Mouse (Mus musculus): ENCODE results near the gene Nup85.

Gene Nup85

GRCm38 (mm10) chr11:115552783-115553182 lies 11.5 kb upstream of the Nup85 start:
- Histone ChIP-seq H3K36me3 (ENCODE audit: insufficient read depth, low read length) (no peaks in the 10 kb centered on the region), H3K4me3 (replicated peaks; ENCODE audit: low read length) (no peak overlapping the region), H3K27me3 (ENCODE audit: insufficient read depth, low read length) (no peaks in the 10 kb centered on the region), H3K4me1 (replicated peaks; ENCODE audit: low read depth, low read length) (peaks cover 27% of the 10 kb centered on the region), H3K9me3 (ENCODE audit: low read length) (no peaks in the 10 kb centered on the region)
- TF ChIP-seq CTCF (conservative IDR thresholded peaks at IDR 0.05; ENCODE audit: low read length) (peak; percentile 46), NANOG (IDR thresholded peaks at IDR 0.05; ENCODE audit: borderline replicate concordance, low read length) (no peak)

- Histone ChIP-seq H3K36me3 (ENCODE audit: insufficient read depth, low read length) (no peaks in the 10 kb centered on the region), H3K4me3 (replicated peaks; ENCODE audit: low read length) (peak overlapping the region; percentile 52), H3K9me3 (ENCODE audit: low read length) (no peaks in the 10 kb centered on the region), H3K27me3 (ENCODE audit: insufficient read depth, low read length) (no peaks in the 10 kb centered on the region), H3K4me1 (replicated peaks; ENCODE audit: low read depth, low read length) (peaks cover 42% of the 10 kb centered on the region)
- TF ChIP-seq NANOG (IDR thresholded peaks at IDR 0.05; ENCODE audit: borderline replicate concordance, low read length) = no peak
These were observed 8.5 kb upstream of the Nup85 start for GRCm38 (mm10) chr11:115555717-115556116.

DNA sequence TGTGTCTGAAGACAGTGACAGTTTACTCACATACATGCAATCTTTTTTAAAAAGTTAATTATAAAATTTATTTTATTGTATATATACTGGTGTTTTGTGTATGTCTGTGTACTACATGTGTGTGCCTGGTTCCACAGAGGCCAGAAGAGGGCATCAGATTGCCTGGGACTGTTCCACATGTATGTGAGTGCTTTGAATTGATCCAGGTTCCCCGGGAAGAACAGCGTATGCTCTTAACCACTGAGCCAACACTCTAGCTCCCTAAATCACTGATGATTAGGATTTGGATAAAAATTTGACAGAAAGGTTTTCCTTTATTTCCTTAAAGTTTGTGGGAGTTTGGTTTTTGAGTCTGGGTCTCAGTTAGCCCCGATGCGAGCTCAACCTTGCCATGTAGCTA lies 828 bp upstream of the Nup85 start:
- TF ChIP-seq CTCF (conservative IDR thresholded peaks at IDR 0.05; ENCODE audit: low read length) (no peak), POU5F1 (IDR thresholded peaks at IDR 0.05; ENCODE audit: borderline replicate concordance, low read length) (no peak), NANOG (IDR thresholded peaks at IDR 0.05; ENCODE audit: borderline replicate concordance, low read length) (no peak)
- Histone ChIP-seq H3K36me3 (ENCODE audit: insufficient read depth, low read length) (peaks cover 33% of the 10 kb centered on the region), H3K4me1 (replicated peaks; ENCODE audit: low read depth, low read length) (peaks cover 33% of the 10 kb centered on the region), H3K9me3 (ENCODE audit: low read length) (no peaks in the 10 kb centered on the region), H3K4me3 (replicated peaks; ENCODE audit: low read length) (peak overlapping the region; percentile 93), H3K27me3 (ENCODE audit: insufficient read depth, low read length) (no peaks in the 10 kb centered on the region)

GRCm38 (mm10) chr11:115564961-115565360 lies 727 bp downstream of the Nup85 start:
- peaks cover 48% of the 10 kb centered on the region for H3K36me3 ChIP-seq (ENCODE audit: insufficient read depth, low read length)
- no peaks in the 10 kb centered on the region for H3K9me3 ChIP-seq (ENCODE audit: low read length)
- peaks cover 36% of the 10 kb centered on the region for H3K4me1 ChIP-seq (replicated peaks; ENCODE audit: low read depth, low read length)
- no peaks in the 10 kb centered on the region for H3K27me3 ChIP-seq (ENCODE audit: insufficient read depth, low read length)
- peak overlapping the region; percentile 93 for H3K4me3 ChIP-seq (replicated peaks; ENCODE audit: low read length)
- TF ChIP-seq CTCF (conservative IDR thresholded peaks at IDR 0.05; ENCODE audit: low read length) = no peak

DNA sequence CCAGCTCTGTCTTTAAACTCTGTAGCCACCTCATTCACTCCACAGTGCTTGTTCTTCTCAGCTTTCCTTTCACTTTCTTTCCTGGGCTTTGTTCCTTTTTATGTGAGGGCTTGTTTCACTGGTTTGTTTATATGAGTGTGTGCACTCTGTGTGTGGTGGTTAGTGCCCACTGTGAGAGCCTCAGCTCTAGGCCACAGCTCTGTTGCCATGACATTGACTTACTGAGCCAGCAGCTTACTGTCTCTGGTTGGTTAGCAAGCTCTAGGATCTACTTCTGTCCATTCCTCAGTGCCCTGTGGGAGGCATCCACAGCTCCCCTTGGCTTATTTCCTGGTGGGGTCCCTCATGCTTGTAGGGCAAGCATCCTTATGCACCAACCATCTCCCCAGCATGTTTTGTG lies 14.8 kb downstream of the Nup85 start:
- peaks cover 39% of the 10 kb centered on the region for H3K4me1 ChIP-seq (replicated peaks; ENCODE audit: low read depth, low read length)

DNA sequence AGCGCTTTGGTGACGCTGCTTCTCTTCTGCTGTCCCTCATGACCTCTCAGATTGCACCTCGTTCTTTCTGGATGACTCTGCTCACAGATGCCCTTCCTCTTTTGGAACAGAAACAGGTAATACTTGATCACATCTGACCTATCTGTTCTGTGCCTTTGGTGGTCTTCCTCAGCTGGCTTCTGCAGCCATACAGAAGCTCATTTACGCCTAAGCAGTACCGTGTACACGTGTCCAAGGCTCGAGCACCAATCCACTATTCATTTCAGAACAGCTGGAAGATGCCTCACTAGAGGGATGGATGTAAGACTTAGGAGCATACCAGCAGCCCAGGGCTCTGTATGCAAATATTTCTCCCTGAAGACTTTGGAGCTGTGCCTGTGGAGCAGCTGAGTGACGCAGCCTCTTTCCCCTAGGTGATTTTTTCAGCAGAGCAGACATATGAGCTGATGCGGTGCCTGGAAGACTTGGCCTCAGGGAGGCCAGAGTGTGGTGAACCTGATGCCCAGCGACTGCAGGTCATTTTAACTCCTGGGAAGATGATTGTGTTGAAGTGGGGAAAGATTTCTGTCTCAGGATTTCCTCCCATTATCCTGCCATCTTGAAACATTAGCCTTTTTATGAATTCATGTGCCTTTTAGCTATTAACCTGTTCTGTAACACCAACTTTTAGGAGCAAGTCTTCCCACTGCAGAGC lies 18.8 kb downstream of the Nup85 start:
- no peak for TF ChIP-seq CTCF (conservative IDR thresholded peaks at IDR 0.05; ENCODE audit: low read length)
- no peak for TF ChIP-seq POU5F1 (IDR thresholded peaks at IDR 0.05; ENCODE audit: borderline replicate concordance, low read length)
- TF ChIP-seq NANOG (IDR thresholded peaks at IDR 0.05; ENCODE audit: borderline replicate concordance, low read length) = no peak
- no peaks in the 10 kb centered on the region for H3K9me3 ChIP-seq (ENCODE audit: low read length)
- H3K27me3 ChIP-seq (ENCODE audit: insufficient read depth, low read length) = no peaks in the 10 kb centered on the region
- H3K36me3 ChIP-seq (ENCODE audit: insufficient read depth, low read length) = peaks cover 97% of the 10 kb centered on the region
- no peak overlapping the region for H3K4me3 ChIP-seq (replicated peaks; ENCODE audit: low read length)
- peaks cover 72% of the 10 kb centered on the region for H3K4me1 ChIP-seq (replicated peaks; ENCODE audit: low read depth, low read length)

More for the DNA sequence above, 14.8 kb downstream of the Nup85 start:
- no peak overlapping the region for H3K4me3 ChIP-seq (replicated peaks; ENCODE audit: low read length)
- H3K9me3 ChIP-seq (ENCODE audit: low read length) = no peaks in the 10 kb centered on the region
- H3K27me3 ChIP-seq (ENCODE audit: insufficient read depth, low read length) = no peaks in the 10 kb centered on the region
- no peak for TF ChIP-seq POU5F1 (IDR thresholded peaks at IDR 0.05; ENCODE audit: borderline replicate concordance, low read length)
- TF ChIP-seq CTCF (conservative IDR thresholded peaks at IDR 0.05; ENCODE audit: low read length) = no peak
- TF ChIP-seq NANOG (IDR thresholded peaks at IDR 0.05; ENCODE audit: borderline replicate concordance, low read length) = no peak
- peaks cover 77% of the 10 kb centered on the region for H3K36me3 ChIP-seq (ENCODE audit: insufficient read depth, low read length)

DNA sequence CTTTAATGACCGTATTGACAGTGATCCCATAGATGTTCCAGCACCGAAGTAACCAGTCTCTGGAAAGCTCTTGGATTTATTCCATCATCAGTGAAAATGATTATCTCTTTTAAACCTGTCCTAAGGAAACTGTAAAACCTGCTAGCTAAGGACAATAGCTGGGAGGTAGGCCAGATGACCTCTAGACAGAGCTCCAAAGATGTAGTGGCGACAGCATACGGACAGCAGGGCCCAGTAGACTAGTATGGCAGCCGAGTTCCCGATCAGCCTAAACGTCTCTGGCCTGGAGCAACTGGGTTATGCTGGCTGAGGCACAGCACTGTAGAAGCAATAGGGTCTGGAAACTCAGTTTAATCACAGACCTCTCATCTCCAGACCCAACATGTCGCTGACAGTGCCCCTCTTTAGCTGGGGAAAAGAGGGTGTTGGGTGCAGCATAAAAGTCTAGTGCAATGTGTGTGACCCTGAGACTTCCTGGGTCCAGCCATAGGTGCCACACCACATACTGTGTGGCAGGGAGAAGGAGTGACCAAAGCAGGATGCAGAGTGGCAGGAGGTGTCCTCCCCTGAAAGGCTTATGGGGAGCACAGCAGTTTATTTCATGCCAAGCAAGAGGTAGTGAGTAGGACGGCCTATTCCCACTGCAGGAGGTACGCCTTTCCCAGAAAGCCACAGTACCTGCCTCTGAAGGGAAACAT lies 20.3 kb downstream of the Nup85 start:
- no peaks in the 10 kb centered on the region for H3K9me3 ChIP-seq (ENCODE audit: low read length)
- H3K36me3 ChIP-seq (ENCODE audit: insufficient read depth, low read length) = peaks cover 96% of the 10 kb centered on the region
- TF ChIP-seq POU5F1 (IDR thresholded peaks at IDR 0.05; ENCODE audit: borderline replicate concordance, low read length) = no peak
- no peak for TF ChIP-seq NANOG (IDR thresholded peaks at IDR 0.05; ENCODE audit: borderline replicate concordance, low read length)
- TF ChIP-seq CTCF (conservative IDR thresholded peaks at IDR 0.05; ENCODE audit: low read length) = no peak
- no peaks in the 10 kb centered on the region for H3K27me3 ChIP-seq (ENCODE audit: insufficient read depth, low read length)
- no peak overlapping the region for H3K4me3 ChIP-seq (replicated peaks; ENCODE audit: low read length)
- H3K4me1 ChIP-seq (replicated peaks; ENCODE audit: low read depth, low read length) = peaks cover 78% of the 10 kb centered on the region

- H3K9me3 ChIP-seq (ENCODE audit: low read length) = no peaks in the 10 kb centered on the region
- no peak overlapping the region for H3K4me3 ChIP-seq (replicated peaks; ENCODE audit: low read length)
- H3K36me3 ChIP-seq (ENCODE audit: insufficient read depth, low read length) = peaks cover 99% of the 10 kb centered on the region
- H3K27me3 ChIP-seq (ENCODE audit: insufficient read depth, low read length) = no peaks in the 10 kb centered on the region
- TF ChIP-seq POU5F1 (IDR thresholded peaks at IDR 0.05; ENCODE audit: borderline replicate concordance, low read length) (no peak), CTCF (conservative IDR thresholded peaks at IDR 0.05; ENCODE audit: low read length) (no peak), NANOG (IDR thresholded peaks at IDR 0.05; ENCODE audit: borderline replicate concordance, low read length) (no peak)
- peaks cover 87% of the 10 kb centered on the region for H3K4me1 ChIP-seq (replicated peaks; ENCODE audit: low read depth, low read length)
These were observed 21.4 kb downstream of the Nup85 start for GRCm38 (mm10) chr11:115585573-115586100.
